Mouse (Mus musculus) heart, postnatal 0 days (tissue): ENCODE measurements around the gene Rfx8. TPM values are rescaled to one million over a fixed set of nuclear protein-coding genes. Genes with fewer than 3 reads are reported as not detected.

Experiments
- ATAC-seq: fragments of 200-750 bp; cut with Nextera tagmentation; 2 replicates; pipeline ENCODE4 v1.8.0; 2017; ENCODE audit warnings: low read depth, moderate number of reproducible peaks, moderate library complexity; ENCODE audit not compliant: insufficient read depth
- DNase-seq: peaks from one replicate; pipeline ENCODE4 v3.0.0-alpha.2; 2016; ENCODE audit warnings: low spot score
- H3K27ac ChIP-seq: fragments of 300-500 bp; sonication (generic); 2 replicates; pipeline ENCODE4 v1.5.1; 2014; ENCODE audit warnings: low read depth, mild to moderate bottlenecking
- H3K27me3 ChIP-seq: fragments of 300-500 bp; sonication (generic); 2 replicates; pipeline ENCODE4 v1.6.1; 2014; ENCODE audit warnings: low read length, mixed read lengths; ENCODE audit not compliant: control insufficient read depth, insufficient read depth
- H3K36me3 ChIP-seq: fragments of 300-500 bp; sonication (generic); replicated peaks from 2 replicates; pipeline ENCODE4 v1.6.1; 2014; ENCODE audit warnings: low read length, mixed read lengths; ENCODE audit not compliant: control insufficient read depth, insufficient read depth
- H3K4me1 ChIP-seq: fragments of 300-500 bp; sonication (generic); 2 replicates; pipeline ENCODE4 v1.6.1; 2014; ENCODE audit warnings: antibody characterized with exemption; ENCODE audit not compliant: control insufficient read depth, insufficient read depth
- H3K4me2 ChIP-seq: fragments of 300-500 bp; sonication (generic); 2 replicates; pipeline ENCODE4 v1.6.1; 2014; ENCODE audit warnings: low read depth, mild to moderate bottlenecking, low read length, moderate library complexity
- H3K4me3 ChIP-seq: fragments of 300-500 bp; sonication (generic); 2 replicates; pipeline ENCODE4 v1.5.1; 2014; ENCODE audit warnings: low read depth, low read length
- H3K9ac ChIP-seq: fragments of 300-500 bp; sonication (generic); replicated peaks from 2 replicates; pipeline ENCODE4 v1.6.1; 2014; ENCODE audit warnings: low read depth, low read length, mixed read lengths
- H3K9me3 ChIP-seq: fragments of 300-500 bp; sonication (generic); replicated peaks from 2 replicates; pipeline ENCODE4 v1.6.1; 2016; ENCODE audit warnings: low read length; ENCODE audit not compliant: control insufficient read depth
- CTCF ChIP-seq: IDR thresholded peaks from 2 replicates; pipeline ENCODE4 v1.5.1; 2016; ENCODE audit warnings: antibody characterized with exemption, control low read depth, low read depth
- EP300 ChIP-seq: IDR thresholded peaks from 2 replicates; pipeline ENCODE4 v1.6.1; 2016; ENCODE audit warnings: antibody characterized with exemption, low read depth
- WGBS: fragments of 180-500 bp; shearing (Covaris S2); extraction: QIAGEN DNeasy Blood & Tissue Kit; methylation state at CpG from one replicate; pipeline ENCODE4 v1.1.7; 2014; 5-methylcytosine and 5-hydroxymethylcytosine counted together
- polyA plus RNA-seq: library from polyadenylated mRNA; unstranded; fragments of >200 nt; fragmentation: Nextera tagmentation; extraction: Ambion mirVana; gene quantifications from 2 replicates; pipeline ENCODE4 v1.2.1, GENCODE M21; 2015
- total RNA-seq: library from RNA; depleted of rRNA; stranded (reverse); fragments of >200 nt; gene quantifications from 2 replicates; pipeline ENCODE4 v1.2.3, GENCODE M21; 2014; ENCODE audit warnings: low replicate concordance; rRNA removed

The Rfx8 gene
- total and polyA plus RNA-seq, 2 experiments from 2014 or later = 0.68 TPM; not detected in 1

GRCm38 (mm10) chr1:39623729-39624128 is 97.1 kb downstream of the Rfx8 start:
- Histone ChIP-seq H3K36me3 (no peaks in the 10 kb centered on the region), H3K27ac (no peak overlapping the region), H3K9me3 (no peaks in the 10 kb centered on the region), H3K9ac (no peak overlapping the region), H3K4me2 (no peak overlapping the region), H3K4me3 (no peak overlapping the region), H3K27me3 (no peaks in the 10 kb centered on the region), H3K4me1 (no peaks in the 10 kb centered on the region)
- DNase-seq (no peak), ATAC-seq (no peak)
- TF ChIP-seq CTCF = no peak
- TF ChIP-seq EP300 = no peak
- 64% methylated on average over 1 of the region's 1 CpGs for WGBS

GRCm38 (mm10) chr1:39623106-39623505 is 97.7 kb downstream of the Rfx8 start:
- no peak overlapping the region for H3K4me3 ChIP-seq
- H3K9me3 ChIP-seq = no peaks in the 10 kb centered on the region
- H3K4me2 ChIP-seq = no peak overlapping the region
- no peaks in the 10 kb centered on the region for H3K27me3 ChIP-seq
- TF ChIP-seq CTCF = no peak
- TF ChIP-seq EP300 = no peak
- H3K9ac ChIP-seq = no peak overlapping the region
- no peak for ATAC-seq
- H3K27ac ChIP-seq = no peak overlapping the region
- H3K4me1 ChIP-seq = no peaks in the 10 kb centered on the region
- H3K36me3 ChIP-seq = no peaks in the 10 kb centered on the region
- DNase-seq = no peak
- WGBS = 87% methylated on average over 5 of the region's 5 CpGs

GRCm38 (mm10) chr1:39618524-39618923 is 102.3 kb downstream of the Rfx8 start:
- Histone ChIP-seq H3K27ac (no peak overlapping the region), H3K9me3 (no peaks in the 10 kb centered on the region), H3K27me3 (no peaks in the 10 kb centered on the region), H3K4me1 (no peaks in the 10 kb centered on the region), H3K36me3 (no peaks in the 10 kb centered on the region), H3K4me2 (no peak overlapping the region), H3K9ac (no peak overlapping the region), H3K4me3 (no peak overlapping the region)
- ATAC-seq (no peak), DNase-seq (no peak)
- TF ChIP-seq EP300 (no peak), CTCF (no peak)
- 40% methylated on average over 8 of the region's 8 CpGs for WGBS

GRCm38 (mm10) chr1:39615526-39615925 is 105.3 kb downstream of the Rfx8 start:
- H3K27me3 ChIP-seq = no peaks in the 10 kb centered on the region
- H3K4me1 ChIP-seq = no peaks in the 10 kb centered on the region
- ATAC-seq (no peak), DNase-seq (no peak)
- no peak overlapping the region for H3K9ac ChIP-seq
- H3K27ac ChIP-seq = no peak overlapping the region
- 60% methylated on average over 6 of the region's 6 CpGs for WGBS
- no peaks in the 10 kb centered on the region for H3K9me3 ChIP-seq
- H3K4me3 ChIP-seq = no peak overlapping the region
- TF ChIP-seq EP300 (no peak), CTCF (no peak)
- H3K36me3 ChIP-seq = no peaks in the 10 kb centered on the region
- H3K4me2 ChIP-seq = peak overlapping the region; percentile 42; the same call in 1 of the 2 replicates

Other genes with a start within 250 kb of the Rfx8 start
- gene Tbc1d8, start 242.2 kb downstream of the Rfx8 start, total RNA-seq = 10.2 and 16.7 TPM in 2 replicates
- gene Tbc1d8, start 242.2 kb downstream of the Rfx8 start, polyA plus RNA-seq = 6.4 TPM in 2 replicates
- gene Cnot11, start 186.0 kb downstream of the Rfx8 start, total RNA-seq = 14.7 and 34.4 TPM in 2 replicates
- 11.1 and 11.7 TPM in 2 replicates for gene Cnot11, start 186.0 kb downstream of the Rfx8 start, polyA plus RNA-seq
- gene Rnf149, start 143.6 kb downstream of the Rfx8 start, total RNA-seq = 9.0 and 31.3 TPM in 2 replicates
- 9.1 and 10.7 TPM in 2 replicates for gene Rnf149, start 143.6 kb downstream of the Rfx8 start, polyA plus RNA-seq
- not detected in 2 replicates for gene Creg2, start 69.5 kb downstream of the Rfx8 start, total RNA-seq
- gene Creg2, start 69.5 kb downstream of the Rfx8 start, polyA plus RNA-seq = 0.01 and 0.03 TPM in 2 replicates
- 3.4 and 3.7 TPM in 2 replicates for gene Gm3646, start 84.3 kb upstream of the Rfx8 start, total RNA-seq
- gene Gm3646, start 84.3 kb upstream of the Rfx8 start, polyA plus RNA-seq = 13.8 and 17.4 TPM in 2 replicates
- 106 and 129 TPM in 2 replicates for gene Map4k4, start 179.9 kb upstream of the Rfx8 start, total RNA-seq
- 17.0 and 17.4 TPM in 2 replicates for gene Map4k4, start 179.9 kb upstream of the Rfx8 start, polyA plus RNA-seq